Mouse (Mus musculus) urinary bladder, postnatal 10 days (tissue): Measurements from ENCODE around the gene Rdh5.

Experiments used
- DNase-seq: peaks from one replicate; pipeline ENCODE4 v3.0.0; 2022; ENCODE audit warnings: low spot score

Gene Rdh5

DNA sequence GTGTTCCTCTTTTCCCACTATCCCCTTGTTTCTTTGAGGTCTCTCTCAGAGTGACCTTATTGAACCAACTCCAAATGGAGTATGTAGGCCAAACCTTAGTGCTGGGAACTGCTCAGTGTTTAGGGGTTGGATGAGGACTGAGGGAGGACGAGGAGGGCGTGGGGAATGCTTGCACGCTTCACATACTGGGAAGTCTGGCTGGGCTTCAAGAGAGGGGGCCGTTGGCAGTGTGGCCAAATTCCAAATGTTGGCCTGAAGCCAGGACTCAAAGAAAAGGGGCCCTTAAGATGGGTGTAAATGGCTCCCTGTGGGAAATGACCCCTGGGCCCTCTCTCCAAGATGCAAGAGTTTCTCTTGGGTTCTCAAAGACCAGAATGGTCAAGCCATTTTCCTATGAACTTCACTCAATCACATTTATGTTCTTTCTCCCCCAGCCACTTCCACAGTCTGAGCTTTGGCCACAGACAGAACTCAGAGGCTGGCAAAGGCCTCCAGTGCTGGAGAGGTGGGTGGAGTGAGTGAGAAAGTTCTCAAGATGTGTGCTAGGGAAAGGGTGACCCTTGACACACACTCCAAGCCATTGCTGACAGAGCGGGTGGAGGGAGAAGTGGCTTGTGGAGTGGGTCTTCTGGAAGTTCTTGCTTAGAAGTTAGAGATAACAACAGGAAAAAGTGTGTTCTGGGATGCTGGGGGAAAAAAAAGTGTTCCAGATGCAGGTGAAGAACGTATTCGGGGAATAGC is 7.1 kb upstream of the Rdh5 start:
- DNase-seq = no peak

- DNase-seq = no peak
These were observed 5.7 kb upstream of the Rdh5 start for GRCm38 (mm10) chr10:128928356-128928755.

DNA sequence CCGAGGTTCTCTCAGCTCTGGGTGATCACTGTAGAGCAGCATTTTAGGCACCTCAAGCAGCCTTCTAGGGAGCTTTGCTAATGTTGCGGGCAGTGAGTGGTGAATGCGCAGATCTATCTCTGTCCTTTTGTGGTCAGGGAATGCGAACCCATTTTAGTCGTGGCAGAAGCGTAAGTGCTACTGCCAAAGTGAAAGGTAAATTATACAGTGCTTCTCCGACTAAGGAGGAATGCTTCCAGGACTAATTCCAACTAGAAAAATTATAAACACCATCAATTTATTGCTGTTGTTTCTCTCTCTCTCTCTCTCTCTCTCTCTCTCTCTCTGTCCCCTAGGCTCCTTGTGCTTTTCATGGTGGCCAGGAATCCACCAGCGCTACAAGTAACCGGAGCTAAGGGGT is 1.2 kb upstream of the Rdh5 start, which contains the start of gene Bloc1s1:
Gene Bloc1s1, minus strand, starts transcription at position 101 of the 400 bp plus-strand sequence.
- no peak for DNase-seq

DNA sequence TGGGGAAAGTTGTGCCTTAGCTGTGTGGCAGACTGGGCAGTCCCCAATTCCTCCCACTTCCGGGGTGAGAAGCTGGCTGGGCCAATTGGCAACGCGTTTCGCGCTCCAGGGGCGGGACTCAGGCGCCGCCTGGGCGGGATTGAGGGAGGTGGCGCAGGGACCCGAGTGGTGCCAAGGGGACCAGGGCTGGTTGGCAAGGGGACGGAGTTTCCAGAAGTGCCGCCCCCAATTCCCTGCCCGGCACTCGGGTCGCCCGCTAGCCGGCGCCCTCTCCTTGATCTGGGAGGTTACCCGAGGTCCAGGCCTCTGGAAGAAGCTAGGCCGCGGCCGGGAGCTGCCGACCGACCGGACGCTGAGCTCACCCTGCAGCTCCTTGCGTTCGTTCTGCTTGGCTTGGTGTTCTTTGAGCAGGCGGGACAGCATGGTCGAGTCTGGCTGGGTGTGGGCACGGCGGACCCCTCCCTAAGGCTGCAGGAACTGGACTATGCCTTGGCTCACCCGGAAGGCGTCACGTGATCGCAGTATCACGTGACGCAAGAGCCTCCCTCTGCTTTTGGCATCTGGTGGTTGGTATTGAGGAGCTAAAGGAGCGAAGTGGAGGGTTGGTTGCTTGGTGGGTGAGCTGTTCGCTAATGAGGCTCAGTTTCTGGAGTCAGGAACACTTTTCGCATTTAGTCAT is 464 bp upstream of the Rdh5 start:
- DNase-seq = peak; percentile 85

DNA sequence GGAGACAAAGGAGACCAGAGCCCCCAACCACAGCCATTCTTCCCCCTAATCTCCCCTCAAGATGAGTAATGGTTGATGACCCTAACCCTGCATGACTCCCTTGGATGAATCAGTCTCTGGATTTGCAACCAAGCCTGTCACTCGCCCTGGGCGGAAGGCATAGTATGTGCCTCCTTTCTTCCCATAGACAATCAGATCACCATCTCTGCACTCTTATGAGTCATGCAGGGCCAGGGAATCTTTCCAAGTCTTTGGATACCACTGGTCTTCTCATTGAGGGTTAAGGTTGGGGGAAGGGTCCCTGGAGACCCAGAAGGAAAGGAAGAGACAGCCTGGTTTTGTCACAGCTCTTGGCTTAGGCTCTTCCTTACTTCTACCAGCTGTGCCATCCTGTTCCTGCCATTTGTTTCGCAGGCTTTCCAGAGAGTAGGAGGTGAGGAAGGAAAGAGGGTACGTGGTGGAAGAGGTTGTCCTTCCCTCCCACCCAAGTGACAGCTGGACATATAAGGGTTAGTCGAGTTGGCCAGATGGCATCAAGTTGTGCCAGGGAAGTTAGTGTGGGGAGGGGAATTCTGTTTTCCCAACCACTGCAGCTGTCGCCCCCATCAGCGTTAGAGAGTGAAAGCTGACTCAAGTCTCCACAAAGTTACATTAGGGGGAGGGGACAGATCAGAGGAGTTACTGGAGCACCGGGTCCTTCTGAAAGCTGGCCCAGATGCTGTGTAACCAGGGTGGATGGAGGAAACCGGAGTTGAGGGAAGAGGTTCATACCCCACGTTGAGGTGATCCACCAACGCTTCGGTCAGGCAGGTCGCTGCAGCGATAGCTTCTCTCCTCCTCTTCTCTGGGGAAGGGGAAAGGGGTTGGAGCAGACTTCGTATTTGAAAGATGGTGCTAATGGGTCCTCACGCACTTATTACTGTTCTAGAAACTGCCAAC is 536 bp downstream of the Rdh5 start:
- no peak for DNase-seq

- DNase-seq = no peak
These were observed 1.4 kb downstream of the Rdh5 start for GRCm38 (mm10) chr10:128921251-128921650.

GRCm38 (mm10) chr10:128920736-128921161 is 1.9 kb downstream of the Rdh5 start:
- DNase-seq = no peak

DNA sequence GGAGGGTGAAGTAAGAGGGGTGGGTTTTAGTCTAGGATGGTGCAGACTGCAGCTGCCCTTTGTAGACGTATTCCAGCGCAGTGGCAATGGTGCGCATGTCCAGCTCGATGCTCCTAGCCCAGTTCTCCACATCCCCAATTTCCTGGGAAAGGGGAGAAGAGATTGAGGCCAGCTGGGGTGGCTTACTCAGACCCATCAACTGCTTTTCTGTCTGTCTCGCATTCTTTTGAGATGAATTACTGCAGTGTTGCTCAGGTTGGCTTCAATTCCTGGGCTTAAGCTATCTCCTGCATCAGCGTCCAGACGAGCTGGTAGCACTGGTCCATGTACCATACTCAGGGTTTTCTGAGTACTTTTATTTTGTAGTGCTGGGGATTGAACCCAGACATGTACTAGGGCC is 2.7 kb downstream of the Rdh5 start:
- no peak for DNase-seq

- no peak for DNase-seq
These were observed 3.5 kb downstream of the Rdh5 start for GRCm38 (mm10) chr10:128919203-128919631.

DNA sequence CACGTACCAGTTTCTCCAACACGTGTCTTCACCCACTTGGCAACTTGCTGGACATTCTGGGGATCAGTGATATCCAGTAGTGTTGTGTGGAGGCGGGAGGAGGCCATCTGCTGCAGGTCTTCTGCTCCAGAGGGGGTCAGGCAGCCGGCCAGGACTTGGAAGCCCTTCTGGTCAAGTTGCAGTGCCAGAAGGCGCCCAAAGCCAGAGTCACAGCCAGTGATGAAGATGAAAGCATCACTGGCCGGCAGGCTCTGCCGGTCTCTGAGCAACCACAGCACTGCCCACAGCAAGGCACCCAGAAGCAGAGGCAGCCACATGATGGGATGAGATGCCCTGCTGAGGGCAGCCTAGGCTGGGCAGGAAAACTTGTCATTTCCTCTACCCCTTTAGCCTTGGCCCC is 4.4 kb downstream of the Rdh5 start:
- no peak for DNase-seq

GRCm38 (mm10) chr10:128917400-128917799 is 5.3 kb downstream of the Rdh5 start:
- DNase-seq = no peak

- DNase-seq = no peak
These were observed 6.0 kb downstream of the Rdh5 start for GRCm38 (mm10) chr10:128916665-128917064.

DNA sequence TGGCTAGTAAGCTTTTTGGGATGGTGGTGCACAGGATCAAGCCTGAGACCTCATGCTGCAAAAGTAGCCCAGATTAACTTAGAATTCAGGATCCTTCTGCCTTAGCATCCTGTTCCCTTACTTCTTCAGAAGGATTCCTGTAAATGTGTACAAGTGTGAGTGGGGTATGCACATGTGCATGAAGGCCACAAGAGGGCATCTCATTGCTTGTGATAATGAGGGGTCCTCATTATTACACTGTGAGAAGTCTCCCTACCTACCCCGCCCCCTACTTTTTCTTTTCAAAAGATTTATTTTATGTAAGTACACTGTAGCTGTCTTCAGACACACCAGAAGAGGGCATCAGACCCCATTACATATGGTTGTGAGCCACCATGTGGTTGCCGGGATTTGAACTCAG is 7.1 kb downstream of the Rdh5 start:
- DNase-seq = no peak

GRCm38 (mm10) chr10:128913696-128914095 is 9.0 kb downstream of the Rdh5 start:
- DNase-seq = no peak

- DNase-seq = peak; percentile 73
These were observed 9.5 kb downstream of the Rdh5 start for GRCm38 (mm10) chr10:128913219-128913618.

DNA sequence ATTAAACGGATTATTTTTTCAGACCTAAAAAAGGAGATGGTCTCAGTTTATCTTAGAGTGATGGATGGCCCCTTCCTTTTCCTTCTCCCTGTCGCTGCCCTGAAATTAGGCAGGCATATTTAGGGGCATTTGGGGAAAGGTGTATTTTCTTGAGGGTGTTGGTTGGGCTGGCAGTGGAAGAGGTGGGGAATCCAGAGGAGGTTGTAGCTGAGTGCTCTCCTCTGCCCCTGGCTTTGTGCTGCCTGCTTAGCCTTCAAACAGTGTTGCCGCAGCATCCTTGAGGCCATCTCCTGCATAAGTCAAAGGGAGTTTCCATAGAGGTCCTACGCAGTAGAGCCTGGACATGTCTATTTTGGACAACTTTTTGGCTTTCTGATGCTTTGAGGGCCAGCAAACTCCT is 9.9 kb downstream of the Rdh5 start:
- DNase-seq = no peak

DNA sequence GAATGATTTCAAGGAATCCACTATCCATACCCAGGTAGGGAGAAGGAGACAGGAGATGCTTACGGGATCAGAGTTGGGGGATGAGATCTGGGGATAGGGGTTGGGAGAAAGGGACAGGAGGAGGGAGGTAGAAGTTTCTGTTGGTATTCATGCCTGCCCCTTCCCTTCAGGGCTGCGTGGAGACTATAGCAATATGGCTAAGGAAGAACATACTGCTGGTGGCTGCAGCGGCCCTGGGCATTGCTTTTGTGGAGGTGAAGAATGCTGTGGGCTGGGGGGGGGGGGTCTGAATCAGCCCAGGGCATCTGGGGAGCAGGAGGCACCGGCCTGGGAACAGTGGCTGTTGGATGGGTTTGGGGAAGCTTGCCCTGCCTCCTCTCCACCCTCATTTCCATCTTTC is 10.4 kb downstream of the Rdh5 start:
- no peak for DNase-seq

DNA sequence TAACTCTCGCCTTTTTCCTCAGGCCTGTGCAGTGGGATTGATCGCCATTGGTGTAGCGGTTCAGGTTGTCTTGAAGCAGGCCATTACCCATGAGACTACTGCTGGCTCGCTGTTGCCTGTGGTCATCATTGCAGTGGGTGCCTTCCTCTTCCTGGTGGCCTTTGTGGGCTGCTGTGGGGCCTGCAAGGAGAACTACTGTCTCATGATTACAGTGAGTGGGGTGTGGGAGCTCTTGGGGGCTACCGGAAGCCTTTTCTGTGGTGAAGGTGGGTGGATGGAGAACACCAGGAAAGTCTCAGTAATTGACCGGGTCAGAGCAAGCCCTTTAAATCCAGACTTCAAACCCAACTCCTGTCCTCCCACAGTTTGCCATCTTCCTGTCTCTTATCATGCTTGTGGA is 11.3 kb downstream of the Rdh5 start:
- no peak for DNase-seq

- DNase-seq = no peak
These were observed 12.4 kb downstream of the Rdh5 start for GRCm38 (mm10) chr10:128910066-128910841.

DNA sequence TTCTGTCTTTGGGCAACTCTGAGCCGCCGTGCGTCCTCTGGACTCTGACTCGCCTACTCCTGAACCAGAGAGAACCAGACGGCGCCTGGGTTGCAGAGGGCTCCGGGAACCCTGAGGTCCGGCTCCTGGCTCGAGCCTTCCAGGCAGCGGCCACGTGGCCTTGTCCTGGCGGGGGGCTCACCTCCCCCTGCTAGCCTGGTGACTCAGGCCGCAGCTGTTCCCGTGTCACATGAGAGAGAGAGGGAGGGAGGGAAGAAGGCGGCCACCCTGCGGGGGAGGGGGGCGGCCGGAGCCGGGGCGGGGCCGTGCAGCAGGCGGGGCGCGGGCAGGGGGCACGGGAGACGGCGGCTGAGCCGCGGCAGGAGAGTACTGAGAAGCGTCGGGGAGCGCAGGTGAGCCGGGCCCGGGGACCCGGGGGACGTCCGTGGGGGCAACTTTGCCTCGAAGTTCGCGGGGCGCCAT is 13.1 kb downstream of the Rdh5 start:
- DNase-seq = peak; percentile 58

- no peak for DNase-seq
These were observed 13.8 kb downstream of the Rdh5 start for GRCm38 (mm10) chr10:128908778-128909448.
